ENCODE assay signal across 16 mouse cellular contexts in genomic region chr19:61051151-61051550, GRCm38 (mm10).
"Had no signal": no experiment of that assay in that cellular context is flagged by ENCODE, and none has a peak within 500 bp of the region (broad histone marks: within the 10 kb centered on the region; RNA-seq: fewer than 3 reads in every experiment).

No protein-coding gene starts in this region.

- H3K27me3 ChIP-seq: lung, embryonic 15.5 days; megakaryocyte, embryonic 14.5 days; midbrain, embryonic 13.5 days; midbrain, embryonic 15.5 days; neural tube, embryonic 12.5 days; stomach, embryonic 15.5 days had no signal

- H3K4me2 ChIP-seq: lung, embryonic 15.5 days; midbrain, embryonic 11.5 days; midbrain, embryonic 13.5 days; midbrain, embryonic 15.5 days; neural tube, embryonic 12.5 days; stomach, embryonic 15.5 days had no signal

- H3K36me3 ChIP-seq: lung, embryonic 15.5 days; midbrain, embryonic 13.5 days; midbrain, embryonic 15.5 days; neural tube, embryonic 12.5 days; stomach, embryonic 15.5 days had no signal

- H3K27ac ChIP-seq: lung, embryonic 15.5 days; macrophage; midbrain, embryonic 13.5 days; midbrain, embryonic 15.5 days; neural tube, embryonic 12.5 days; stomach, embryonic 15.5 days; stomach, postnatal 0 days had no signal

- DNase-seq: liver, postnatal 0 days; lung, adult 2 months; right cerebral cortex, postnatal 14 days; thymus, adult 2 months; thymus, postnatal 25 days; thymus, postnatal 4 days had no signal

- H3K9ac ChIP-seq: liver, postnatal 0 days; lung, embryonic 15.5 days; midbrain, embryonic 13.5 days; midbrain, embryonic 15.5 days; neural tube, embryonic 12.5 days; stomach, embryonic 15.5 days had no signal

- H3K4me1 ChIP-seq: lung, embryonic 15.5 days; midbrain, embryonic 13.5 days; midbrain, embryonic 15.5 days; neural tube, embryonic 12.5 days; stomach, embryonic 15.5 days had no signal

- H3K9me3 ChIP-seq: lung, embryonic 15.5 days; midbrain, embryonic 13.5 days; midbrain, embryonic 15.5 days; neural tube, embryonic 12.5 days; stomach, embryonic 15.5 days had no signal

- ATAC-seq: liver, postnatal 0 days; lung, postnatal 0 days; midbrain, embryonic 13.5 days; midbrain, embryonic 15.5 days had no signal

- H3K4me3 ChIP-seq: lung, embryonic 15.5 days; megakaryocyte, embryonic 14.5 days; midbrain, embryonic 13.5 days; midbrain, embryonic 15.5 days; neural tube, embryonic 12.5 days; stomach, embryonic 15.5 days had no signal
